Mouse (Mus musculus) mesoderm, embryonic 11.5 days (tissue): ENCODE results near the gene Mcm2.

ENCODE experiments used
- DNase-seq: peaks from one replicate; pipeline ENCODE4 v3.0.0-alpha.2; 2012; ENCODE audit warnings: low read depth, low spot score

Gene Mcm2

DNA sequence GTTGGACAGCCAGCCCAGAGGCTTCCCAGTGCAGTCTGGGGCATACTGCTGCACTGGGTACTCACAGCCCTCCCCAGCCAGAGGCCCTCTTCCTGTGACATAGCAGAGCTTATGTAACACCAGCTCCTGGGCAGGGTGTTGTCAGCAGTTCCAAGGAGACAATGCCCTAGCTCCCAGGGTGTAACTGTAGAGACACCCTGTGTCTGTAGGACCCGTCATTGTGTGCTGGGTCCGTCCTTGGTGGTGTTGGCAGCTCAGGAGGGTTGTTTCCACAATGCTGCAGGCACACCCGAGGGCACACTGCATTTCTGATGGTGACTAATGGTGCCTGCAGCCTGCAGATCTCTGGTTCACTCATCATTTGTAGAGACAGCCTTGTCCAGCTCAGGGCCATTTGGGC, 28.3 kb upstream of the Mcm2 start:
- no peak for DNase-seq

DNA sequence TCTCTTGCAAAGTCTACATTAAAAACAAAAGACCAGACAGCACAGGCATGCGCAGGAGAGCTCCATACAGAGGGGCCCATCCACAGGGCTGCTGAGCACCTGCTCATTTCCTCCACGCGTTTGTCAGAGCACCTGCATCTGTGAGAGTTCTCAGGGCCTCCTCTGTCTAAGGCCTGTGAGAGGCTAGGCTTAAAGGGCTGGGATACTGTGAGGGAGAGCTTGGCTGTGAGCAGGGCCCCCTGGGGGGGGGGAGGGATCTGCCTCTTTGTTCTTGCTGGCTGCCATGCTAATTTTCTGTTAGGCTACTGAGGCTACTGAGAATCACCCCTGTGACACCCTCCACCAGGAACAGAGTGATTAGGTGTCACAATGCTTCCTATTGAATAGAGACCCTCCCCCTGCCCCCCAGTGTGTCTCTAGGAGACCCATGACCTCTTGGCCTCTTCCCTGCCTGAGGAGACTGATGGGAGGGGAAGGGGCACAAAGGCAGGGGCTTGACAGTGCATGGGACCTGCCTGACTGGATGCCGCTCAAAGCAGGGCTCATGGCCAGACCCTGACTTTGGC, 27.1 kb upstream of the Mcm2 start:
- peak; percentile 77 for DNase-seq

DNA sequence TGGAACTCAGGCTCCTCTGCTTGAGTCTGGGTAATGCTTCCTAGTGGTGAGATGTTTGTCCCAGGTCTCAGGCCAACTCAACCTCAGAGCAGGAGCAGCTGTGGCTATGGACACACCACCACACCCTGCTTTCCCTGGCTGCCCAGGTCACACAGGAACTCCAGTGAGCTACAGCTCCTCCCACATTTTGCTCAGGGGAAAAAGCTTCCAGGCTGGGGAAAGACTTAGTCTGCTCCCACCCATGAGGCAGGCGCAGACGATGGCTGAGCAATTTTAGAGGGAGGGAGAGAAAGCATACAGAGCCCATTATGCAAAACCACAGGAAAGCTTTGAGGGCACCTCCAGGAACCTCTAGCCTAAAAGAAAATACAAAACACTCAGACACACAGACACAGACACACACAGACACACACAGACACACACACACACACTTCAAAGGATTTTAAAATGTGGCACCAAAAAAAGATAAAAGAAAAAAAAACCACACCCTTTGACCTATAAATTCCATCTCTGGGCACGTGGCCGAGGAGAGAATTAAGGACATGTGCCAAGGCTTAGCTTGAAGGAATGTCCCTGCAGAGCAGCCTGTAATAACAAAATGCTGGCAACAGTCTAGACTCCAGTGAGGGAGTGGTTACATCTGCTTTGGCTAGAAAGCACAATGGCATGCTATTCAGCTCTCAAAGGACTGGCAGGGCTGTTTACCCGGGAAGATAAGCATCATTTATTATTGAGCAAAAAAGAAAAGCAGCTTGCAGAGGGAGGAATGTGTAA, 26.1 kb upstream of the Mcm2 start:
- peak; percentile 73 for DNase-seq

GRCm38 (mm10) chr6:88918802-88919201, 20.2 kb upstream of the Mcm2 start:
- DNase-seq: no peak

DNA sequence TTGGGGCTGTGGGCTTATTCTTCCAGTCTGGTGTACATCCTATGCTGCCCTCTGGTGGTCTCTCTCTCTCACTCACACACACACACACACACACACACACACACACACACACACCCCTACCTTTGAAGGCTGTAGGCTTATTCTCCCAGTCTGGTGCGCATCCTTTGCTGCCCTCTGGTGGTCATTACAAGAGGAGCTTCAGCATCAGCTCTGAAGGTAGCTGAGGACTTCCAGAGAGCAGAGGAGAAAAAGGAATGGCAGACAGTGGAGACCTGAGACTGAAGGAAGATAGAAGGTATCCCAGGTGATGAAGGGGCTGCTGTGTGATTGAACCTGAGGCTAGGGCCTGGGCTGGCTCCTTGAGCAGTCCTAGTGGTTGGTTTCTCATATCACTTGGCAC, 17.6 kb upstream of the Mcm2 start:
- DNase-seq: peak; percentile 64

DNA sequence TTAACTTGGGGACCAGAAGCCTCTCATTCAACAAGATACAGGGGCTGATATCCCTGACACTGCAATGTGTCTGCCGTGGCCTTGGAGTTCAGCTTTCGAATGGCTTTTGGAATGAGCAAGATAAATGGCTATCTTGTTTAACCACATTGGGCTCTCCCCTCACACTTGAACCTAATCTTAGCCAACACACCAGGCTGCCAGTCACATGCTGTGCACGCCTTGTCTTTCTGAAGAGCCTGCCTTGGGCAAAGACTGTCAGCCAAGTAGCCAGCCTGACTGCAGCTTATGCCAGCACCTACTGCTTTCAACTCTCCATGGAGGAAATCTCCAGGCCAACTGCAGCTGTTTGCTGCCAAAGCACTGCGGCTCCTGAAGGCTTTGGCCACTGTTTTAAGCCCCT, 16.9 kb upstream of the Mcm2 start:
- DNase-seq: no peak

DNA sequence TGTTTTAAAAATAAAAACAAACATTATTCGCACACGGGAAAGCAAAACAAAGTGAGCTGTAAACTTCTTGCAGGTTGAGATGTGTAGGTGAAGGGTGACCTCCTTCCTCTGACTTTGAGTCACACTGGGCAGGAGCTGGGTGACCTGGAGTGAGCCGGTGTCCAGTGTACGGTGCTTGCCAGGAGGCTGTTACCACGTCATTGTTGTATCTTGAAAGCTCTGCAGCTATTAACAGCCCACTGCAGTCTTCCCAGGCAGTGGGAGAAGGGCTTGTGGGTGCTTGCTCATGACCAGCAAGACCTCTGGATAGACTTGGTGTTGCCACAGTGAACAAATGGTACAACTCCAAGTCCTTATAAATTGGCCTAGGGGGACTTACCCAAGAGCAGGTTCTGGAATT, 16.2 kb upstream of the Mcm2 start:
- DNase-seq: no peak

DNA sequence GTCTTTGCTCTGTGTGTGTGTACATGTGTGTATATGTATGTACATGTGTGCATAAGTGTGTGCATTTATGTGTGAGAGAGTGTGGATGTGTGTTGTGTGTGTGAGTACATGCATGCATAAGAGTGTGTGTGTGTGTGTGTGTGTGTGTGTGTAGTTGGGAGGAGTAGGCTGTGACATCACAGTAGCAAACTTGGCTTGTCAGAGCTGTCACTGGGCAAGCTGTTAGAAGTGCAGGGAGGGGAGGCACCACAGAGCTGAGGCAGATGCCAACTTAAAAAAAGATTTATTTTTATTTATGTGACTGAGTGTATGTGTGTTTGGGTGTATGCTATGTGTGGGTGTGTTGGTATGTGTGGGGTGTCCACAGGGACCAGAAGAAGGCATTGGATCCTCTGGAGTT, 14.9 kb upstream of the Mcm2 start:
- no peak for DNase-seq

DNA sequence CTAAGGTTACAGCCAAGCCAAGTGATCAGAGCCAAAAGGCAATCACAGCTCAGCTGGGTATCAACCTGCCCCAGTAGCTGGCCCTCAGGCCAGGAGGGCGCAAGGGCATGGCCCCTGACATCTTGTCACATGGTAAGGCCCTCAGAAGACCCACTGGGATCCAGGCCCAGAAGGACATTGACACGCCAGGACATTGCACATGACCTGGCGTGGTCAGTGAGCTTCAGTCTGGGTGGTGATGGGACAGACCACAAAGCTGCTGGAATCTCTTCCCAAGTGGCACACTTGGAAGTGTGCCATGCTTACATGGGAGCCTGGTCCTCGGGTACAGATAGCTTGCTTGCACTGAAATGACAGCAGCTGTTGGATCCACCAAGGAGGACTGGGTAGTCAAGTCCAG, 14.4 kb upstream of the Mcm2 start:
- no peak for DNase-seq

GRCm38 (mm10) chr6:88909151-88909550, 10.6 kb upstream of the Mcm2 start:
- no peak for DNase-seq

- DNase-seq: peak; percentile 80
These were observed 8.0 kb upstream of the Mcm2 start for GRCm38 (mm10) chr6:88906369-88907108.

- no peak for DNase-seq
These were observed 6.5 kb upstream of the Mcm2 start for GRCm38 (mm10) chr6:88905042-88905441.

GRCm38 (mm10) chr6:88904456-88904974, 5.9 kb upstream of the Mcm2 start:
- no peak for DNase-seq

GRCm38 (mm10) chr6:88903708-88904107, 5.1 kb upstream of the Mcm2 start:
- no peak for DNase-seq

DNA sequence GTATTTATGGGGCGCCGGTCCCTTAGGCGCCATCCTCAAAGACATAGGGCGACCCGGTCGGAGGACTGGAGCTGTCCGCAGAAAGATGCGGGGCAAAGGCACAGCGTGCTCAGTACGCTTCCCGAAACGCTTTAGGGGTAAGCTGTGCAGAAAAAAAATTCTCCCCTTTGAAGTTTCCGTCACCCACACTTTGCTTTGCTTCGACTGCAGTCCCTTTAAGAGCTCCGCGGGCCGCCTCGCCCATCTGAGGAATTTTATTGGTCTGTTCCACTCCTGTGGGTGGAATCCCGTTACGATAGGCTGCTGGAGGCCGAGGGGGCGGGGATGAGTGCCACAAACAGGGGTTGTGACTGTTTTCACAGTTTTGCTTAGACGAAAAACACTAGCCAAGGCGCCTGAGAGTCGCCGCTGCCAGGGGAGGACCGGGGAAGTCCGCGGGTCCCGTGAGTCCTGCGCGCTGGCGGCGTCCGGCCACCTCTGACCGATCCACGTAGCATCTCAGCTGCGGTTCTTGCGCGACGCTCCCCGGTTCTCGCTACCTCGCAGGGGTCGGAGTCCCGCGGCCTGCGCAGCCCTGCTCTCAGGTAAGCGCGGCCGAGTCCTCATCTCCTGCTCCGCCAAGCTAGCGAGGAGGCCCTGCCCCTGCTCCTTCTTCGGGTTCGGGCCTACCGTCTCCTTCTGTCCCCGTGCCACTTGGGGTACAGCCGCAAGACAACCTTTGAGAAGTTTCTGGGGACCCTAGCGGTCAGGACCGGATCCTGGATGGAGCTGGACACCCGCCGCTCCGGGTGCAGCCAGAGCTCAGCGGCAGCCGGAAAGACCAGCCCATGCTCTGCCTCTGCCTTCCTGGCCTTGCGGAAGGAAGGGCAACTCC, 3.6 kb upstream of the Mcm2 start, which contains the start of gene Tpra1:
TSS of gene Tpra1 (plus strand) at position 305 of the 874 bp plus-strand sequence.
- peak; percentile 95 for DNase-seq

DNA sequence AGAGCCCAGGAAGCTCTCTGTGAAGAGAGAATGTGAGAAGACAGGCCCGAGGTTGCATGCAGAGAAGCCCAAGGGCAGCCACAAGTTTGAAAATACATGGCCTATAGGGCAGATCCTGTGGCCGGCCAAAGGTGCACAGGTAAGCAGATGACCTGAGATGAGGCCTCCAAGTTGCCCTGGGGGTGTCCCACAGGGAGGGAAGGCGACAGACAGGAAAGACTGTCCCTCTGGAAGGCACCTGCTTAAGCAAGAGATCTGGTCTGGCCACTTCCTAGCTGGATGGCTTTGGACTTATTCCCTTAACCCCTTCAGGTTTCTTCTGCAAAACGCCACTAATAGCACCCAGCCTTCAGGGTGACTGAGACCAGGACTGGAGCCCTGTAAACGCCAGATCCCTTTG, 2.9 kb upstream of the Mcm2 start:
- no peak for DNase-seq

DNA sequence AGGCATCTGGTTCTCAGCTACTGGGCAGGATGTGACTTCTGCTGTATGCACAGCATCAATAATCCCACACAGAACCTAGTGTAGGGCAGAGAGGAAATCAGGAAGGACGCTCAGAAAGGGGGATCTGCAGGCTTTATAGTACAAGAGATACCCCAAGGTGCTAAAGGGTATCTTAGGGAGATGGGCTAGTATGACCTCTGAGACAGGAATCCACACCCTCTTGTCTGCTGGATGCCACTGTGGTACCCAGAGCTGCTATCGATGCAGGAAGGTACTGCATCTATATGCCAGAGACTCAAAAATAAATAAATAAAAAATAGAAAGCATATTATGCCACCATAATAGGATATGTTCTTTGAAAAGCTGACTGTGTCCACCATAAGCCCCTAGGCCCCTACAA, 1.0 kb upstream of the Mcm2 start:
- no peak for DNase-seq

DNA sequence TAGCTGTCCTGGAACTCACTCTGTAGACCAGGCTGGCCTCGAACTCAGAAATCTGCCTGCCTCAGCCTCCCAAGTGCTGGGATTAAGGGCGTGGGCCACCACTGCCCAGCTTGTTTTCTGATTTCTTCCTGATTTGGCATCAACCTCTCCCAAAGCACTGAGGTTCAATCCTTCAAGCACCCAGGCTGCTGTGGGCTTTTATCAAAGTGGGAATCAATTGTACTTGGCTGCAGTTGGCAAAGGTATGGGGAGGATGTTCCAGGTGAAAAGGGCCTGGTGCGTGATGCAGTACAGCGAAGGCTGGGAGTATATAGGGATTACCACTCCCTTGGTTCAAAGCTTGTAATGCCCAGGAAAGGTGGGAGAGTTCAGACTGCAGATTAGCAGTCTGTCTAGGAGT, 506 bp upstream of the Mcm2 start:
- no peak for DNase-seq

GRCm38 (mm10) chr6:88897246-88897645, 1.3 kb downstream of the Mcm2 start:
- DNase-seq: no peak

GRCm38 (mm10) chr6:88895943-88896342, 2.6 kb downstream of the Mcm2 start:
- DNase-seq: no peak

DNA sequence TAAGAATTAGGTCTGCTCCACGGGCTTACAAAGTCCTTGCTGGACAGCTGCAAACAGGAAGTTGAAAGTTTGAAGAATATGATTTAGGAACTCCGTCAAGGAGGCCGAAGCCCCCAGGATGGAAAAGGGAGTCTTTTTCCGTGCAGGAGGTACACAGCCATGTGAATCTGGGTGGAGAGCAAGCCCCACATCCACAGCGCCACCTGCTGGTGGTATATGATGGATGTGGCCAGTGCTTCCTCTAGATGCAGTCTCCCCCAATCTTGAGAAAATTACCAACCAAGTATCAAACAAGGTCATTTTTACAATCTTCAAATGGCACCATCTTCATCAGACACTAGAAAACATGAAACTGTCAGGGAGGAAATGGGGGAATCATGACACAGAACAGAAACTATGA, 5.0 kb downstream of the Mcm2 start:
- peak; percentile 75 for DNase-seq

GRCm38 (mm10) chr6:88890832-88891231, 7.7 kb downstream of the Mcm2 start:
- no peak for DNase-seq
